Mouse (Mus musculus) myocyte (in vitro differentiated cells): ENCODE results near the gene Mprip.

Source experiments
- MAX ChIP-seq: IDR thresholded peaks from one replicate; pipeline ENCODE4 v1.6.1; 2011; ENCODE audit warnings: low read depth, mild to moderate bottlenecking, control low read depth
- MYOG ChIP-seq, 3 experiments: IDR thresholded peaks; one replicate each; pipeline ENCODE4 v1.6.1; 2011; ENCODE audit warnings: control low read depth in 2 of 3, low read depth in 2 of 3, mild to moderate bottlenecking in 2 of 3; ENCODE audit not compliant: insufficient read length in 2 of 3, control insufficient read depth in 1 of 3, insufficient read depth in 1 of 3

- peak in 1 of 3 experiments; percentile 68 for TF ChIP-seq MYOG (IDR thresholded peaks at IDR 0.05; ENCODE audit: control insufficient read depth in 1 of 3, insufficient read depth in 1 of 3, insufficient read length in 2 of 3, low read depth in 2 of 3)
- no peak for TF ChIP-seq MAX
Observed at GRCm38 (mm10) chr11:59628177-59628576, 32.9 kb upstream of the Mprip start.
